Mouse (Mus musculus) left cerebral cortex, postnatal 14 days (tissue): Measurements from ENCODE around the gene Hydin. TPM values are rescaled to one million over a fixed set of nuclear protein-coding genes. Genes with fewer than 3 reads are reported as not detected.

Experiments
- DNase-seq, 2 experiments: peaks; one replicate each; pipeline ENCODE4 v3.0.0; 2021 to 2022; ENCODE audit warnings: low spot score in 2 of 2, mixed read lengths in 1 of 2
- intact Hi-C: fragments of 180-260 bp; cut with DNase I; formaldehyde crosslinking; loops from one replicate; pipeline ENCODE4 v1.15.1; 2025
- long read RNA-seq, 2 experiments: library from polyadenylated mRNA; stranded (forward); transcript quantifications; one replicate each; pipeline ENCODE4 v2.0.0; 2021
- total RNA-seq, 2 experiments: library from RNA; stranded (reverse); gene quantifications; 2 replicates each; pipeline ENCODE4 v1.2.3; 2021

Hydin gene
- under 1 TPM; 0.35 to 0.44 TPM for total RNA-seq
- long read RNA-seq, experiment 1, partial matches to known transcripts = 0 of 2 reads
- long read RNA-seq, experiment 1, other reads (novel, unspliced or antisense) = 2 of 2 reads
- long read RNA-seq, experiment 2, partial matches to known transcripts = 0 of 2 reads
- long read RNA-seq, experiment 2, other reads (novel, unspliced or antisense) = 2 of 2 reads

DNA sequence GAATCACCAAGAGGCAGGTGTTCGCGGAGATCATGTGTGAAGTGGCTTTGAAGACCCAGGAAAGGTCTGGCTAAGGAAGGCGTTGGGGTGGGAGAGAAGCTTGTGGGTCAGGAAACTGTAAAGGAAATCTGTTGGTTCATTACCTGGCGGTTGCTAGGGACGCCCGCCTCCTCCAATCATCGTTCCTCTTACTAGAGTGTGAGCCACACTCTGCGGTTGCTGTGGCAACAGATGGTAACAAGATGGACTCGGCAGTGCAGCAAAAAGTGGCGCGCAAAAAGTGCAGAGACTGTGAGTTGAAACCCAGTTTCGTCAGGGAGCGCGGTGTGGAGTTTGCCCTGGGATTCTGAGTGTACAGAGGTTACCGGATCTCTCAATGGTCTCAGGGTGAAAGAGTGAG lies at the start of gene Hydin:
Gene Hydin, plus strand, starts transcription at position 237 of the 400 bp plus-strand sequence.
- DNase-seq = peak; percentile 90
- intact Hi-C loops = no loop called here

DNA sequence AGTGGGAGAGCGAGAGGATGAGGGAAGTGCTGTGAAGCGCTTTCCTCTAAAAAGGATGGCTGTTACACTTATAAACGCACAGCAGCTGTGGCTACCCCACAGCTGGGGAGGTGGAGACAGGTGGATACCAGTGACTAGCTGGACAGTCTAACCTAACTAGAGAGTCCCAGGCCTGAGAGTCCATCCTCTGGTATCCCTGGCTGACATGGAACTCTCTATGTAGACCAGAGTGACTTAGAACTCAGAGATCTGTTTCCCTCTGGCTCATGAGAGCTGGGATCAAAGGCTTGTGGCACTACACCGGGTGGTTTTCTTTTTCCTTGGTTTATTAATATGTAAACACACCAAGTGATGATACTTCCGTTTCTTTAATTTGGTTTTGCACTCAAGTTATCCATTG lies 49.6 kb upstream of the Hydin start:
- intact Hi-C loops = no loop called here
- DNase-seq = peak in 1 of 2 experiments; percentile 11

DNA sequence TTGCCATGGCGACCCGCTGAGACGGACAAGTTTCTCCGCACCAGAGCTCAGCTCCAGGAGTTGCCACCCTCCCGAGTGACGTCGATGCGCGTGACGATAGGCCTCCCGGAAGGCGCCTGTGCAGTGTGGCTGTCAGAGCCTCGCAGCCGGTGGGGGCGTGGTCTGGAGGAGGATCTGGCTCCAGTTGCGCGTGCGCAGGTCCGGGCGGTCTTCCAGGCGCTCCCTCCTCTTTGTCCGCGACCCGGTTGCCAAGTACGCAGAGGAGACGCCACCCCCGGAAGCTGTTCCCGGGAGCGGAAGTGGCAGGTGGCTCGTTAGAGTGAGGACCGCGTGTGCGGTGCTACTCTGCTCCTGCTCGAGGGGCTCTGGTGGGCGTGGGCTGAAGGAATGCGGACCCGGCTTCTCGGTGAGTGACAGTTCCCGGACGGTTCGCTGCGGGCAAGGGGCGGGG lies 49.1 kb upstream of the Hydin start:
- intact Hi-C loops = no loop called here
- peak; percentile 100 for DNase-seq

DNA sequence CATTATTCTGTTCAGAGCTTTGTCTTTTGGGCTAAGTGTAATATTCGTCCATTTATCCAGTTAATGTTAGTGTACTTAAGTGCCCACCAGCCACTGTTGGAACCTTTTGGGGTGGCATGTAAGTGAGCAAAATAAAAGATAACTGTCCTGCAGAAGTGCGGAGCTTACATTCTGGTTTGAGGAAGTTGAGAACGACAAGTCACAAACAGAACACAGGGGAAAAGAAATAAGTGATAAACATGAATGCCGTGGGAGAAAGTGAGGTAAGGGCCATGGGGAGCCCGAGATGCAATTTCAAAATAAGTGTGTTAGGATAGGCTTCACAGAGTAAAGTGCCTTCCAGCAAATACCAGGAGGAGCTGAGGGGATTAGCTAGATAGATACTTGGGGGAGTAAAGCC lies 48.3 kb upstream of the Hydin start:
- DNase-seq = no peak
- intact Hi-C loops = no loop called here

DNA sequence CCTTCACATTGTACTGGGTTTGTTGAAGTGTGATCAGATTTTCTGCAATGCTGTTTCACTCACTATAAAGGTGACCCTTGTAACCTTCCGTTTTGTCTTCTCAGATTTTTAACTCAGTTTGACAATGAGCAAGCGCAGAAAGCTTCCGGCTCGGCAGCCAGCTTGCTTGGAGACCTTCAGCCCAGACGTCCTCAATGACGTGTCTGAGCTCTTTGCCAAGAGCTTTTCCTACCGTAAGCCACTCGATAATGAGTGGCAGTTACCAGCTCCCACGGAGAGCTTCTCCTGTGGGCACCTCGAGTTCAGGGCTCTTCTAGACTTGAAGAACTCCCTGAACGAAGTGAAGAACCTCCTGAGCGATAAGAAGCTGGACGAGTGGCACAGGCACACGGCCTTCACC lies 45.8 kb upstream of the Hydin start:
- intact Hi-C loops = no loop called here
- no peak for DNase-seq

DNA sequence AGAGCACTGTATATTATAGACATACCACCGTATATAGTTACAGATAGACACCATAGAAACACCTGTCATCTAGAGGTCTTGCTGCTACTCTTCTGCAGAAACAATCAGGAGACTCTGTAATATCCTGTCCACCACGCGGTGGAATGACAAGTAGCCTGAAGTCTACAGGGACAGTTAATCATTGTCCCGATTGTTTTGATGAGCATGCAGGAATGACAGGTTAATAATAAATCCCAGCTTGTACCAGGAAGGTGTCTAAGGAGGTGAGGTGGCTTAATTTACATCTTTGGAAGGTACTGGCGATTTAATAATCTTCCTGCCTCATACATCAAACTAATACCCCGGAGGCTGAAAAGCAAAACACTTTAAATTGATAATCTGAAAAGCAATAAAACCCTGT lies 36.0 kb upstream of the Hydin start:
- no peak for DNase-seq
- intact Hi-C loops = no loop called here

DNA sequence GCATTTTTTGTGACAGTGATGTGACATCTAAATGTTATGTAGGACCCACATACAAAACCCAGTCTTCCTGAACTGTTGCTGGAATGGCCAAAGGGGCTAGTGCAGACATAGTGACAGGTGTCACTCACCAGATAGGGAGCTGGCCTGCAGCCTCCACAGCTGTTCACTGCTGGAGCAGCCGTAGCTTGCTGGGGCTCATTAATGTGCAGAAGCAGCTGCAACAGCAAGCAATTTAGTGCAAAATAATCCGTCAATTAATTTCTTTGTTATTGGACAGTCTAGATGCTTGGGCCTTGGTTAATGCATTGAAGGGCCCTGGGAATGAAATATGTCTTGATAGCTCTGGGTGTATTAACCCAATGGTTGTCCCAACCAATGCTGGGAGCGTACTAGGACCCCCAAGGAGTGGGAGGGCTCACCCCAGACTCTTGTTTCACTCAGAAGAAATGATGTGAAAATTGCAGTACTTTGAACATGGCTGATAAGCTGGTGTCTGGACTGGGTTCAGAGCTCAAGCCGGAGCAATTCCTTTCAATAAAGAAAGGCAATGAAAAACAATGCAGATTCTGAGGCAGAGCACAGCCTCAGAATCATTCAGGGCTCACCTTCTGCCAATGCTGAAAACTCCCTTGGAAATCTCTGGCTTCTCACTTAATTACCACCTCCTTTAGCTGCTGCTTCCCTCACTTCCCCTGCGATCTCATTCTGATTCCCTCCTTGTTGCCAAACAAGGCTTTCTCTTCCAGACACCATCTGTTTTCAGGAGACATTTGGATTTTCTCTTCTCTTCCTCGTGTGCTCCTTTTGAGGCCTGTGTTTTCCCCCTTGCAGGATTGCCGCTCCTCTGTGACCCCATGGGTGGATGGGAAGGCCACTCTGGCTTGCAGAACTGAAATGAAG lies 24.2 kb upstream of the Hydin start:
- intact Hi-C loops = no loop called here
- DNase-seq = peak in 1 of 2 experiments; percentile 9

DNA sequence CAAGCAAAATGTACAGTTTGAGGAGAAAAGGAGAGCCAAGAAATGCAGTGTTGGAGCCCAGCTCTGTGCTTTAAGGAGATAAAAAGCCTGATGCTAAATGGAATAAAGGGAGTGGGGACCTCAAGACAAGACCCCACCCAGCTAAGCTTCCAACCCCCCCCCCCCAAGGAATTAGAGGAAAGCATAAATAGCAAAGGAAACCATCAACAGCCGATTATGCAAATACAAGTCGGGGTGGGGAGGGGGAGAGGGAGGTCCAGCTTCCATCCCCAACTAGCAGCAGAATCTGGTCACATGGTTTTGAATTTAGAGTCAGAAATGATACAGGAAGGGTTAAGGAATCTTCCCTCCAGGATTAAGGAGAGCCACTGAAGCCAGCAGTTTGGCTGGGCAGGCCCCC lies 22.2 kb upstream of the Hydin start:
- DNase-seq = no peak
- intact Hi-C loops = no loop called here

DNA sequence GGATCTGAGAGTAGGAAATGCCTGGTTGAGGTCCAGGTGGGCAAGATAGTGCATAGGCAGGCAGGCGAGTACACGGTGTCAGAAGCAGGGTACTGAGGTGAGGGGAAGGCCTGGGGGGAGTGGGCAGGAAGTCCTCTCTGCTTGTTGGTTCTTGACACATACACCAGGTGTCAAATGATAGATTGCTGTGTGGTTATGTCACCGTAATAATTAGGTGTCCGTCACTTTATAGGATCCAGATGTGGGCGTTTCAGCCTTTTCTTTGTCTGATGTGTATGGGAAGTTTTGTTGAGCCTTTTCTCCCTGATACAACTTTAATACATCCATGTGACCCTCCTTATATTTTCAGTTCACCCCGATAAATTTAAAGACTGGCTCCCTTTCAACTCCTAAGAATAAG lies 19.5 kb upstream of the Hydin start:
- intact Hi-C loops = no loop called here
- DNase-seq = no peak

DNA sequence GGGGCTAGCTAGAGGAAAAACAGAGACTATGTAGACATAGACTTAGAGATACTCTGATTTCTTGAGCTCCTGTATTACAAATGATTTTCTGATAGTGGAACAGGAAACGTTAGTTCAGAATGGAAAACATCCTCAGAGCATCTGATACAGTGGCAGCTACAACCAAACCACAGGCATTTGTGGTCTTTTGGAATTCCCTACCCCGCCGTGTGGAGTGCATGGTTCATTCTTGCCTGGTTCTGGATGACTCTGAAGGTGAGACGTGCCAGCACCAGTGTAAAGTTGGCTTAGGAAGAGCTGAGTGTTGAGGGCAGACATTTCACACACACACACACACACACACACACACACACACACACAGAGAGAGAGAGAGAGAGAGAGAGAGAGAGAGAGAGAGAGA lies 12.8 kb upstream of the Hydin start:
- intact Hi-C loops = no loop called here
- no peak for DNase-seq

DNA sequence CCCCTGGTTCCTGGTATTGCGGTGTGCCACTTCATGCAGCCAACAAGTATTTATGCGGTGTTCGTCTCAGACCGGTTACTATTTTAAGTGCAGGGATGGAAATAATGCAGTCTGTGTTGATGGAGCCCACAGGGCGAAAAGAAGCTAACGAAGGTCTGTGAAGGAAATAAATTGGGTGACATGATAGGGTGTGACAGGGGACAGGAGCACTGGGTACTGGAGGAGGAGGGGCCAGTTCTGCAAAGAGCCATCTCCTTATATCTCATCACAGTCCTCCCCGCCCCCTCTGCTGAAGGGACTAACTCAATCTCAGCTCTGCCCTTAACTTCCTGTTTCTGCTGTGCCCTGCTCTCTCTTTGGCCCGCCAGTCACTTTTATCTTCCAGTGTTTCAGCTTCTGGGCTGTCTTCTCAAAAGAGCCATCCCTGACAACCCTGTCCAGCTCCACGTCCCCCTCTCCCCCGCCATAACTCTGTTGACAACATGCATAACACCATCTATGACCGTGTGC lies 926 bp upstream of the Hydin start:
- no peak for DNase-seq
- intact Hi-C loops = no loop called here

DNA sequence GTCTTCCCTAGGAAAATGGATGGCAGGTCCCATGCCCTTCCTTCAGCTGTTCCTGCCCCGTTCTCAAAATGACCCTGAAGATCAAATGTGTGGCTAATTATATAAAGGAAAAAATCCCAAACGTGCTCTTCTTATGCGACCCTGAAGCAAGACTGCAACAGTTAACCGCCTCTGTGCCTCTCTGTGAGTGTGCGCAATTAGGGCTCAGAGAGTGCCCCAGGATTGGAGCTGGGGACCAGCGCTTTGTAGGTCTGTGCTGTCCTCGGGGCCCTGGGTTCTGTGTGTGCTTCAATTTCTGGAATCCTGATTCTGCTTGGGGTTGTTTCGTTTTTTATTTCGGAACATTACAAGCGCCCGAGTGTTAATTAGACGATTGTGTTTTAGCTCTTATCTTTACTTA lies 491 bp downstream of the Hydin start:
- intact Hi-C loops = no loop called here
- no peak for DNase-seq

DNA sequence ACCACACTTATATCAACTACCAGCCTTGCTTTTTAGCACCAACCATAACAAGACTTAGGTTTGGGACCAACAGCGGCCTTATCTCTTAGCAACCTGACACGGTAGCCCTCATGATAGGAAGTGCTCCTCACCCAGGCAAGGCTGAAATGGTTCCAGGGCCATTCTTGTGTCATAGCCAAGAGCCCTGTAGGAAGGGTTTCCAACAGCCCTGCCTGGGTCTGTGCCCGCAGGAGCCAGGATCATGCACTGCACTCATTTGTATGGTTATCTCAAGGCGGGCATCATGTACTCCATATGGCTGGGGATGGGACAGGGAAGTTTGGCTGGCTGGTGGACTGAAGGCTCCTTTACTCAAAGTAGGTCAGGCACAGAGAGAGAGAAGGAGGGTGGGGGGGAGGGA lies 3.9 kb downstream of the Hydin start:
- intact Hi-C loops = no loop called here
- DNase-seq = no peak

DNA sequence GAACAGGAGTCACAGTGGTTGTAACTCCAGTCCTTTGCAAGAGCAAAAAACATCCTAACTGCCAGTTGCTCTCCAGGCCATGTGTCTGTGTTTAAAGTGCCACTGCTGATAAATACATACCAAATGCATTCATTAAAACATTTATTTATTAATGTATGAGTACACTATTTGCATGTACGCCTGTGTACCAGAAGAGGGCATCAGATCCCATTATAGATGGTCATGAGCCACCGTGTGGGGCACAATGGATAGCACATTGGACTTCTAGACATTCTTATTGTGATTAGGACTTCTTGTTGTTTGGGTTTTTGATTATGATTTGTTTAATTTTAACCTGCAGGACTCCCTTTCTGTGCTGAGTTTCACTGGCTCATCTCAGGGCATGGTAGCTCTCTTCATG lies 6.6 kb downstream of the Hydin start:
- DNase-seq = no peak
- intact Hi-C loops = no loop called here

DNA sequence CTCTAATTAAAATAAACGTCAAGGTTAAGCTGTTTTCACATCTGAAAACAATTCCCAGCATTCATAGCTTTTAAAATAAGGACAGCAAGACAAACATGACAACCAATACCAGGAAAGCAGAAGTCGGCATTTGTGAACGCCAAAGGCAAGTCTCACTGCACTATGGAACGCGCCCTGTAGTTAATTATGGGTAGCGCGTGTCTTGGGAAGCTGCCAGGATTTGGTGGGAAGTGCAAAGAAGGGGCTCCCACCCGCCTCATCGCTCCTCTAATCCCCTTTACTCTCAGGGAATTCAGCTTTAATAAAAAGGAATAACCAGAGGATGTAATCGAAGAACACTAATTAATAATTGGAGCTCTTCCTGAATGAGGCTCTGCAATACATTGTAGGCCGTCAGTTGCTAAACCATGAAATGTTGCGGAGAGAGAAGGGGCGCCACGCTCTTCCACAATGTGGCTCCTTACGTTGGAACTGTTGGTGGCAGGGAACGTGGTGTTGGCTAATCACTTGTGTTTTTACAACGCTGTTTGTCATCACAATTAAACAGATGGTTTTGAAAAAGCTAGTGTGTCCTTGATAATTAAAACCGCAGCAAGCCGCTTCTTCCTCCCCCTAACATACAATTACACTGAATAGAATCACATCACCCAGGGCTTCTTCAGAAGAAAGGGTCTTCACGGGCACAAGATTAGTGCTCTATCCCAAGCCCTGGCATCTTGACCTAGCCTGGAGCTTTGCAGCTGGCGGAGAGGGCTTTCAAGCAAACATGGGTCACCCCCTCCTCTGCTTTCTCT lies 8.9 kb downstream of the Hydin start:
- DNase-seq = peak; percentile 10 to 26

DNA sequence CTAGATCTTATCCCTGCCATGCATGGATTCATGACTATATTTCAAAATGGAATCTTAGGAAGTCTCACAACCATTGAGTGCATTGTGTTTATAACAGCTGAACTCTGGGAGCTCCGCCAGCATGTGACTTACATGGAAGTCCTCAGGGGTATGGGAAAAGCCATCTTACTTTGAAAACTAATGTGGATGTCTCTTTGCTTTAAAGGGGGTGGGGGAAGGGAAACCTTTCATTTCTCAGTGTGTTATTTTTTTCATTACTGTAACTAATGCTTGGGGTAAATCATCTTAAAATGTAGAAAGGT lies 9.4 kb downstream of the Hydin start:
- intact Hi-C loops = no loop called here
- DNase-seq = no peak

More for the DNA sequence above, 8.9 kb downstream of the Hydin start:
- intact Hi-C loops = no loop called here

DNA sequence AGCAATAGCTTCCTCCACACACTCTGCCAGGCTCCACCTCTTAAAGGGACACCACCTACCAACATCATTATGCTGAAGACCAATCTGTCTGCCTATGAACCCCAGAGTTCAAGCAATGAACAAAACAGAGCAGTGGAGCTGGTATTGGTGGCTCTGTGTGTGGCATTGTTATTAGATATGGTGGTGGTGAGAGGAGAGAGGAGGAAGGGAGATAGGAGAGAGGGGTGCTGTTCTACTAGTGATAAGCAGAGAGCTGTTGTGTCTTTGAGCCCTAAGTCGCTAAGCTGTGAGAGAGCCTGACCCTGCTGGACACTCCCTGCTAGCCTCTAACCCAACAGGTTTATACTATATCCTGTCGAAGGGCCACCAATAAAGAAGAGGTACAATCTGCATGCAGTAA lies 45.9 kb downstream of the Hydin start:
- intact Hi-C loops = no loop called here
- no peak for DNase-seq

DNA sequence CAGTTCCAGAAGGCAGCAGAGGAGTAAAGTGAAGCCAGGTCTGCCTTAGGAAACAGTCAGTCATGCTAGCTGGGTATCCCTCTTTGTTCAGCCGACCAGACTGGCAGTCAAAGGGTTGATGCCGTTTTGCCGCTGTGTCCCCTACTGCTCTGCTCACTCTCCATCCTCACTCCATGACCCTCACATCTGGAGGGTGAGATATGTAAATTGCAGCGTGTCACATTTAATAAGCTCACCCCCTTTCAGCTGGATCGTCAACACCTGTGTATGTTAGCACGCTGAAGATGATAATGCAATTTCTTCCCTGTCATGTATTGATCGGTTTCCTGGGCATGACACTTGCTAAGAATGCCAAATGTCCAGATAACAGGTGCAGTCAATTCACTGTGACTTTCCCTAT lies 49.0 kb downstream of the Hydin start:
- no peak for DNase-seq
- intact Hi-C loops = no loop called here

DNA sequence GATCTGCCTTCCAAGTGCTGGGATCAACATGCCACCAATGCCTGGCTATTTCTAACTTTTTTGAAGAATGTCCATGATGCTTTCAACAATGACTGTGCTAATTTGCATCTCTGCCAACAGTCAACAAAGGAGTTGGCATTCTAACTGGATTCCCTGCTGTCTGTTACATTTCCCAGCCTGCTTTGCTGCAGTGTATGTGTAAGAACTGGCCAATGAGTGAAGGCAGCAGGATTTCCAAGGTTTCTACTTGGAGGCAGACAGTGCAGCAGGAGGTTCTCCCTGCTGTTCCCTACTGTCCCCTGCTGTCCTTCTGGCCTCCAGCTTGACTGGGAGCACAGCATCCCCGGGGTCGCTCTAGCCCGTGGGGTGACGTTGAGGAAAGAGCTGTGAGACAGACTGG lies 52.8 kb downstream of the Hydin start:
- intact Hi-C loops = no loop called here
- no peak for DNase-seq

DNA sequence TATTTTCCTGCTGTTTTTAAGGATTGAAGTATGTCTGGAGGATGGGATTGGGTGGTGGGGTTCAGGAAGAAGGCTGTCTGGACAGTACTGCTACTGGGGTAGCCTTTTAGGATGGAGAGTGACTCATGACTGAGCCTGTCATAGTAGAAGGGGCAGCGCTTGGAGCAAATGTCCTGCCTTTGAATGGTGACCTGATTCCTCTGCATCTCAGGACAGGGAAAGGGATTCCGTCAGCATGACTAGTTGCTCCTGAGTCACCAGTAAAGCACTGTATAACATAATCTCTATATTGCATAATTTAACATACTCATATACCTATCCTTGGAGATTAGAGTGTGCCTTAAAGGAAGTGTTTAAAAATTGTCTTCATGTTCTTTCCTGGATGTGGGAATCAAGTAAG lies 54.7 kb downstream of the Hydin start:
- intact Hi-C loops = no loop called here
- no peak for DNase-seq
